Mouse (Mus musculus) bone marrow macrophage, adult 2 months (primary cell): Measurements from ENCODE around the gene Pbld2.

Experiments used
- CTCF ChIP-seq: IDR thresholded peaks from 2 replicates; pipeline ENCODE4 v1.5.1; 2012; ENCODE audit warnings: low read depth, mild to moderate bottlenecking, low read length, moderate library complexity
- POLR2A ChIP-seq: IDR thresholded peaks from 2 replicates; pipeline ENCODE4 v1.6.1; 2012; ENCODE audit warnings: mild to moderate bottlenecking, low read depth, low read length, borderline replicate concordance

GRCm38 (mm10) chr10:62984495-62984894 is 39.6 kb upstream of the Pbld2 start:
- TF ChIP-seq POLR2A (no peak), CTCF (no peak)
